Mouse (Mus musculus) thymus, postnatal 36 days (tissue): ENCODE measurements at regions not wholly inside any gene's neighbourhood (a gene's known extent, or its start where the extent isn't known, plus 50 kb on each side); places are given as distances from the start of the nearest gene placed in this dataset.

Source experiments
- DNase-seq, 2 experiments: peaks; one replicate each; pipeline ENCODE4 v3.0.0; 2022; ENCODE audit warnings: mixed read lengths in 2 of 2

- no peak for DNase-seq
Measured at GRCm38 (mm10) chrX:42431851-42432635, 57.4 kb upstream of the Tex13c2 start.
